In the genomic region with DNA sequence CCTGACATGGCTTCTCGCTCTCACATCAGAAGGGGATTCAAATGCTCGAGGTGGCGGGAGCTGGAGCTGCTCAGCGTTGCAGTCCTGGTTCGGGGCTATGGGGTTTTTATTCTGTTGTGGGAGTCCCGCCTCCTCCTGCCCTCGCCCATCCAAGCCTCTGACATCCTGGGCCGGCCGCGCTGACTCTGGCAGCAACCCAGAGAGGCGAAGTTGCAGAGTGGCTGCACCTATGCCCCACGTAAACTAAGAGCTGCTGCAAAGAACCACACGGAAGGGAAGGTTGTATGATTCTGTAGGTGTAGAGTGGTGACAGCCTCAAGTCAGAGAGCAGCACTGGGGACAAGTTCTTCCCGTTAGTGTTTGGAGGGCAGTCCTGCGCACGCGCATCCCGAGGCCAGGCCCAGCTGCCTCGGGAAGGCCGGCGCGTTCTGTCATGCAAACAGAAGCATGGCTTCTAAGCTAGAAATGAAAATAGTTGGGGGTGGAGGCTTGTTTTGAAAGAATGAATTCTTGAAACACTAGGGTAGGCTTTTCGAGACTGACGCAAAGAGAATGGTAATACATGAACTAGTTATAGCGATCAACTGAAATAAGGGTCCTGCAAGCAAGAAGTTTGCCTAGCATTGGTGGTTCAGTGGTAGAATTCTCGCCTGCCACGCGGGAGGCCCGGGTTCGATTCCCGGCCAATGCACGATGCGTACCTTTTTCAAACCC, we compare ENCODE assay signal across 8 mouse cellular contexts. TPM values are rescaled to one million over a fixed set of nuclear protein-coding genes. Genes with fewer than 3 reads are reported as not detected.
DNase-seq lines count a peak whose midpoint lies in the region; ATAC-seq and TF ChIP-seq lines count a peak whose summit lies in the region.

No protein-coding gene starts in this region.

- peak; percentile 92 for ATAC-seq in granulocyte monocyte progenitor cell, adult 5-6 weeks (replicated peaks; ENCODE audit: poor library complexity, severe bottlenecking)
- peak; percentile 92 for ATAC-seq in intestine, postnatal 0 days

- under 1% methylated on average over 33 of the region's 33 CpGs for WGBS in embryonic facial prominence, embryonic 10.5 days
- under 1% methylated on average over 33 of the region's 33 CpGs for WGBS in intestine, postnatal 0 days
- under 1% methylated on average over 33 of the region's 33 CpGs for WGBS in midbrain, embryonic 10.5 days

- intact Hi-C loops in left cerebral cortex, postnatal 36 days (cut with DNase I), result no loop called here

- H3K9me3 ChIP-seq in embryonic facial prominence, embryonic 10.5 days, result no peaks in the 10 kb centered on the region
- no peaks in the 10 kb centered on the region for H3K9me3 ChIP-seq in intestine, postnatal 0 days (ENCODE audit: control insufficient read depth)
- H3K9me3 ChIP-seq in midbrain, embryonic 10.5 days (replicated peaks), result no peaks in the 10 kb centered on the region

- TF ChIP-seq CTCF in intestine, postnatal 0 days (IDR thresholded peaks at IDR 0.05; ENCODE audit: low read depth), result no peak

- peak overlapping the region; percentile 42 for H3K27ac ChIP-seq in embryonic facial prominence, embryonic 10.5 days (replicated peaks)
- H3K27ac ChIP-seq in intestine, postnatal 0 days (ENCODE audit: low read depth, low read length), result no peak overlapping the region
- H3K27ac ChIP-seq in midbrain, embryonic 10.5 days (replicated peaks), result peak overlapping the region; percentile 78

- peak; percentile 90 for DNase-seq in adrenal gland, postnatal 10 days
- peak; percentile 90 for DNase-seq in embryonic facial prominence, embryonic 10.5 days (ENCODE audit: low spot score)
- DNase-seq in left cerebral cortex, postnatal 36 days (ENCODE audit: low spot score in 2 of 2), result peak; percentile 85 to 87
- DNase-seq in midbrain, embryonic 10.5 days (ENCODE audit: low spot score), result peak; percentile 91
- peak; percentile 84 for DNase-seq in right cerebral cortex, postnatal 4 days
- peak; percentile 92 for DNase-seq in yolk sac, embryonic 10.5 days (ENCODE audit: low spot score)

- 0 out of 2 replicates have a peak, but pooled peaks cover 3% of the 10 kb centered on the region for H3K27me3 ChIP-seq in embryonic facial prominence, embryonic 10.5 days (replicated peaks; ENCODE audit: low read depth, poor library complexity, severe bottlenecking)
- no peaks in the 10 kb centered on the region for H3K27me3 ChIP-seq in intestine, postnatal 0 days (replicated peaks; ENCODE audit: control insufficient read depth, insufficient read depth, low read length)
- H3K27me3 ChIP-seq in midbrain, embryonic 10.5 days (ENCODE audit: low read depth, poor library complexity, severe bottlenecking), result no peaks in the 10 kb centered on the region

- H3K36me3 ChIP-seq in embryonic facial prominence, embryonic 10.5 days (replicated peaks), result no peaks in the 10 kb centered on the region
- no peaks in the 10 kb centered on the region for H3K36me3 ChIP-seq in intestine, postnatal 0 days (ENCODE audit: control insufficient read depth, insufficient read depth)
- H3K36me3 ChIP-seq in midbrain, embryonic 10.5 days, result no peaks in the 10 kb centered on the region

- peak overlapping the region; percentile 58 for H3K4me2 ChIP-seq in intestine, postnatal 0 days (replicated peaks; ENCODE audit: low read depth)

- H3K9ac ChIP-seq in intestine, postnatal 0 days (ENCODE audit: low read depth, low read length), result no peak overlapping the region

- peak overlapping the region; percentile 78 for H3K4me3 ChIP-seq in embryonic facial prominence, embryonic 10.5 days
- H3K4me3 ChIP-seq in intestine, postnatal 0 days (ENCODE audit: low read depth, low read length), result peak overlapping the region; percentile 60
- H3K4me3 ChIP-seq in midbrain, embryonic 10.5 days, result peak overlapping the region; percentile 75

- peaks cover 6% of the 10 kb centered on the region; the same call in 1 of the 2 replicates for H3K4me1 ChIP-seq in embryonic facial prominence, embryonic 10.5 days
- no peaks in the 10 kb centered on the region for H3K4me1 ChIP-seq in intestine, postnatal 0 days (replicated peaks; ENCODE audit: control insufficient read depth, insufficient read depth, low read length)
- peaks cover 5% of the 10 kb centered on the region; the same call in 1 of the 2 replicates for H3K4me1 ChIP-seq in midbrain, embryonic 10.5 days

RNA-seq across cellular contexts. Expression of gene Fcgr3, which starts 20.2 kb away (rescaled TPM):
- 10 to 100 TPM in 1 of 2 experiments, 1 to 10 TPM in 1; 9.8 to 10.4 TPM for total RNA-seq in adrenal gland, postnatal 10 days (2021)
- 3.8 and 5.5 TPM in 2 replicates for polyA plus RNA-seq in embryonic facial prominence, embryonic 10.5 days (2016; fragmentation: Nextera tagmentation; extraction: Ambion mirVana)
- 274 and 310 TPM in 2 replicates for total RNA-seq in granulocyte monocyte progenitor cell, adult 5-6 weeks (2014; fragmentation: Nextera tagmentation)
- total RNA-seq in granulocyte monocyte progenitor cell, adult 5-6 weeks (2017), result 498 and 520 TPM in 2 replicates
- 13.9 and 15.8 TPM in 2 replicates for polyA plus RNA-seq in intestine, postnatal 0 days (2015; fragmentation: Nextera tagmentation; extraction: Ambion mirVana)
- 10 to 100 TPM in 1 of 2 experiments, 1 to 10 TPM in 1; 9.0 to 13.6 TPM for total RNA-seq in left cerebral cortex, postnatal 36 days (2021)
- 5.5 and 7.8 TPM in 2 replicates for polyA plus RNA-seq in midbrain, embryonic 10.5 days (2016; fragmentation: Nextera tagmentation; extraction: Ambion mirVana)

RNA-seq across cellular contexts. Expression of gene Fcgr4, which starts 25.8 kb away (rescaled TPM):
- 1 to 10 TPM in 1 of 2 experiments, under 1 TPM in 1; 0.85 to 1.2 TPM for total RNA-seq in adrenal gland, postnatal 10 days (2021)
- 0.31 TPM in 1 of 2 replicates, not detected in the other for polyA plus RNA-seq in embryonic facial prominence, embryonic 10.5 days (2016; fragmentation: Nextera tagmentation; extraction: Ambion mirVana)
- 0.58 and 2.9 TPM in 2 replicates for total RNA-seq in granulocyte monocyte progenitor cell, adult 5-6 weeks (2014; fragmentation: Nextera tagmentation)
- total RNA-seq in granulocyte monocyte progenitor cell, adult 5-6 weeks (2017), result 3.1 and 3.5 TPM in 2 replicates
- polyA plus RNA-seq in intestine, postnatal 0 days (2015; fragmentation: Nextera tagmentation; extraction: Ambion mirVana), result 2.7 and 3.7 TPM in 2 replicates
- total RNA-seq in left cerebral cortex, postnatal 36 days (2021), result not detected
- polyA plus RNA-seq in midbrain, embryonic 10.5 days (2016; fragmentation: Nextera tagmentation; extraction: Ambion mirVana), result 0.25 TPM in 1 of 2 replicates, not detected in the other

Comparison
In these comparisons a context has a peak if more than half of its experiments do, and no peak if none do; other contexts are left out.
1. RNA of gene Fcgr3, which starts 20.2 kb away (total RNA-seq): 274 to 520 TPM in granulocyte monocyte progenitor cell, adult 5-6 weeks; 9.0 to 13.6 TPM in left cerebral cortex, postnatal 36 days and 9.8 to 10.4 TPM in adrenal gland, postnatal 10 days; every median in the first group is over 10 times any median in the second.
2. Peak in every context shown above with its lines, with median percentiles within 50 percentile points of each other: DNase-seq and H3K4me3 ChIP-seq.